In genomic region chr14:59395281-59395680, GRCm38 (mm10) we compare ENCODE assay signal across 34 mouse cellular contexts.
"Had no signal": no experiment of that assay in that cellular context is flagged by ENCODE, and none has a peak within 500 bp of the region (broad histone marks: within the 10 kb centered on the region; RNA-seq: fewer than 3 reads in every experiment).

Gene Phf11c (minus strand): TSS chr14:59395381.

- DNase-seq: heart, postnatal 10 days; heart, postnatal 14 days; heart, postnatal 36 days; heart, postnatal 4 days; kidney, adult 11 months; kidney, adult 18-20 months; kidney, adult 2 months; kidney, adult 8-10 months; kidney, adult 9 months; kidney, postnatal 10 days; kidney, postnatal 14 days; kidney, postnatal 25 days; kidney, postnatal 36 days; kidney, postnatal 4 days; layer of hippocampus, adult 9-11 months; layer of hippocampus, postnatal 36 days had no signal

- ATAC-seq: hindbrain, embryonic 16.5 days; hindbrain, postnatal 0 days; intestine, embryonic 15.5 days; intestine, embryonic 16.5 days; intestine, postnatal 0 days had no signal

- H3K9me3 ChIP-seq: heart, embryonic 10.5 days; heart, embryonic 12.5 days; heart, embryonic 13.5 days; heart, embryonic 15.5 days; hindbrain, embryonic 10.5 days; hindbrain, embryonic 12.5 days; hindbrain, embryonic 13.5 days; hindbrain, embryonic 15.5 days; intestine, embryonic 15.5 days; kidney, embryonic 15.5 days had no signal

- H3K4me3 ChIP-seq: heart, embryonic 10.5 days; heart, embryonic 12.5 days; heart, embryonic 13.5 days; heart, embryonic 15.5 days; hindbrain, embryonic 10.5 days; hindbrain, embryonic 12.5 days; hindbrain, embryonic 13.5 days; hindbrain, embryonic 15.5 days; intestine, embryonic 15.5 days; kidney, embryonic 15.5 days; layer of hippocampus, adult 2 months had no signal

- H3K36me3 ChIP-seq: heart, embryonic 10.5 days; heart, embryonic 15.5 days; hindbrain, embryonic 12.5 days; hindbrain, embryonic 13.5 days; hindbrain, embryonic 15.5 days; intestine, embryonic 15.5 days; kidney, embryonic 15.5 days had no signal

- H3K9ac ChIP-seq: heart, embryonic 12.5 days; heart, embryonic 13.5 days; heart, embryonic 15.5 days; hindbrain, embryonic 12.5 days; hindbrain, embryonic 13.5 days; hindbrain, embryonic 14.5 days; hindbrain, embryonic 15.5 days; intestine, embryonic 15.5 days; kidney, embryonic 15.5 days had no signal

- H3K27ac ChIP-seq: heart, embryonic 10.5 days; heart, embryonic 13.5 days; heart, embryonic 15.5 days; hindbrain, embryonic 10.5 days; hindbrain, embryonic 12.5 days; hindbrain, embryonic 13.5 days; hindbrain, embryonic 14.5 days; hindbrain, embryonic 15.5 days; hindbrain, postnatal 0 days; intestine, embryonic 15.5 days; kidney, embryonic 15.5 days; kidney, postnatal 0 days; layer of hippocampus, adult 2 months had no signal

- H3K4me1 ChIP-seq: heart, embryonic 10.5 days; heart, embryonic 12.5 days; heart, embryonic 13.5 days; heart, embryonic 15.5 days; hindbrain, embryonic 10.5 days; hindbrain, embryonic 12.5 days; hindbrain, embryonic 13.5 days; hindbrain, embryonic 15.5 days; intestine, embryonic 15.5 days; kidney, embryonic 15.5 days had no signal

- H3K4me2 ChIP-seq: heart, embryonic 11.5 days; heart, embryonic 12.5 days; heart, embryonic 13.5 days; heart, embryonic 15.5 days; hindbrain, embryonic 12.5 days; hindbrain, embryonic 13.5 days; hindbrain, embryonic 14.5 days; hindbrain, embryonic 15.5 days; intestine, embryonic 15.5 days; kidney, embryonic 15.5 days had no signal

- H3K27me3 ChIP-seq: heart, embryonic 12.5 days; heart, embryonic 13.5 days; heart, embryonic 15.5 days; hindbrain, embryonic 12.5 days; hindbrain, embryonic 13.5 days; hindbrain, embryonic 15.5 days; intestine, embryonic 15.5 days; kidney, embryonic 15.5 days had no signal
